Mouse (Mus musculus): Measurements from ENCODE around the gene Ypel4. TPM values are rescaled to one million over a fixed set of nuclear protein-coding genes. Genes with fewer than 3 reads are reported as not detected.
A peak's percentile ranks its signal among the peaks of the same experiment; 100 is the strongest.

Gene Ypel4
- polyA plus RNA-seq, 1 experiment from 2014 or later = 13.8 TPM

DNA sequence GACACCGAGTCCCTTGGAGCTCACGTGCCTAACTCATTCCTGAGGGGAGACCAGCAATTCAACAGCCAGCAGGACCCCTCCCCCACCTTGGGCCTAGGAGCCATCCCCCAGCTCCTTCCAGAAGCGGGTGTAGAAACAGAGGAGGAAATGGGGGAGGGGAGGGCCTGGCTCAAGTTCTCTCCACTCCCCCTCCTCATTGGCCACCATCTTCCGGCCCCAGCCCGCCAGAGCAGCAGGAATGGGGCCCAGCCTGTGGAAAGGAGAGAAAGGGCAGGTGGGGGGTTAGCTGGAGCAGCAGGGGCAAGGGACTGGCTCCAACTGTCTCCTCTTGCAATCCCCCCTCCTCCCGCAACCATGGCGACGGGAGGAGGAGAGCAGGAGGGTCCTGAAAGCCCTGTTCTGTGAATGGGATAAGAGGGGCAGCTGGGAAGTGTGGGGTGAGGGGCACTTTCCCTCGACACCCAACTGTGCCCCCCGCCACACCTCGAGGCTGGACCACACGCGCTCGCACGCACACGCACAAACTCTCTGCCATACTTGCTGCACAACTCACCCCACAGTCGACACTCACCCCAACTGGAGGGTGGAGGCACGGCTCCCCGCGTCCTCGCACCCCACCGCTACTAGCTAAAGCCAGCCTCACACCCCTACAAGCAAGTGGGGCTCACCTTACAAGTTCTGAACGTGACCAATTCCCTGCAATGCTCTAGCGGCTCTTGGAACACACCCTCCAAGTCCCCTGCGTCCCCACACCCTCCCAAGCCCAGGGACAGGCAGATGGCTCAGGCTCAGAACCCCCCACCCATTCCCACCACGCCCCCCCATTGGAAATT is 8.8 kb downstream of the Ypel4 start:
- H3K9me3 ChIP-seq (replicated peaks; ENCODE audit: control insufficient read depth, low read length) = no peaks in the 10 kb centered on the region
- peak overlapping the region; percentile 73 for H3K4me3 ChIP-seq (ENCODE audit: low read depth, low read length)
- peak; percentile 70 for ATAC-seq (replicated peaks; ENCODE audit: insufficient number of reproducible peaks, low FRiP score, low TSS enrichment)
- H3K27me3 ChIP-seq (ENCODE audit: control insufficient read depth, insufficient read depth, low read length) = no peaks in the 10 kb centered on the region
- H3K27ac ChIP-seq (ENCODE audit: low read depth, low read length) = peak overlapping the region; percentile 96
- H3K9ac ChIP-seq (ENCODE audit: low read depth, low read length) = peak overlapping the region; percentile 97
- peaks cover 51% of the 10 kb centered on the region for H3K4me1 ChIP-seq (ENCODE audit: control insufficient read depth, insufficient read depth, low read length)
- no peaks in the 10 kb centered on the region; the same call in 1 of the 2 replicates for H3K36me3 ChIP-seq (ENCODE audit: control insufficient read depth, insufficient read depth, low read length)
- WGBS (ENCODE audit: insufficient replicate concordance) = under 1% methylated on average over 25 of the region's 26 CpGs
- H3K4me2 ChIP-seq = peak overlapping the region; percentile 93

DNA sequence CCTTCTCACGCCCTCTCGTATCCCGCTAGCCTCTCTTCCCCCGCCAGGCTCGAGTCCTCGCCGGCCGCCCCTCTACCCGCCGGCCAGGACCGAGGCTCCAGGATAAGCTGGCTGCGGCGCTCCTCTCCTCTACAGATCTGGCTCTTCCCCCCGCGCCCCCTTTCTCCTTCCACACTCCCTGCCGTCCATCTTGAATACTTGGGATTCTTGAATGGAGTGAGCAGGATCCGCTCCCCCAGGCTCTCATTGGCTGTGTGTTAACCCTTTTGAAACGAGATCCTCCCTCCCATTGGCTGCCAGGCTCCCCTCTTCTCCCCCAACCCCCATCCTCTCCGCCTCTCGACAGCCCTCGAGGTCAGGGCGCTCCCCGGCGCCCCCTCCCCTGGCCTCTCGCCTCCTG is 9.7 kb downstream of the Ypel4 start, which contains the start of gene Gm19426:
Gene Gm19426 (minus strand): TSS at position 95 of the 400 bp plus-strand sequence.
- Histone ChIP-seq H3K36me3 (ENCODE audit: control insufficient read depth, insufficient read depth, low read length) (no peaks in the 10 kb centered on the region; the same call in 1 of the 2 replicates), H3K4me2 (peak within 1 kb of the TSS; percentile 93), H3K9me3 (replicated peaks; ENCODE audit: control insufficient read depth, low read length) (no peaks in the 10 kb centered on the region), H3K27ac (ENCODE audit: low read depth, low read length) (peak within 1 kb of the TSS; percentile 96), H3K4me1 (ENCODE audit: control insufficient read depth, insufficient read depth, low read length) (peaks cover 44% of the 10 kb centered on the region), H3K27me3 (ENCODE audit: control insufficient read depth, insufficient read depth, low read length) (no peaks in the 10 kb centered on the region), H3K9ac (ENCODE audit: low read depth, low read length) (peak within 1 kb of the TSS; percentile 97), H3K4me3 (ENCODE audit: low read depth, low read length) (peak within 1 kb of the TSS; percentile 73)
- WGBS (ENCODE audit: insufficient replicate concordance) = 2% methylated on average over 25 of the region's 25 CpGs
- peak; percentile 86 for ATAC-seq (replicated peaks; ENCODE audit: insufficient number of reproducible peaks, low FRiP score, low TSS enrichment)

DNA sequence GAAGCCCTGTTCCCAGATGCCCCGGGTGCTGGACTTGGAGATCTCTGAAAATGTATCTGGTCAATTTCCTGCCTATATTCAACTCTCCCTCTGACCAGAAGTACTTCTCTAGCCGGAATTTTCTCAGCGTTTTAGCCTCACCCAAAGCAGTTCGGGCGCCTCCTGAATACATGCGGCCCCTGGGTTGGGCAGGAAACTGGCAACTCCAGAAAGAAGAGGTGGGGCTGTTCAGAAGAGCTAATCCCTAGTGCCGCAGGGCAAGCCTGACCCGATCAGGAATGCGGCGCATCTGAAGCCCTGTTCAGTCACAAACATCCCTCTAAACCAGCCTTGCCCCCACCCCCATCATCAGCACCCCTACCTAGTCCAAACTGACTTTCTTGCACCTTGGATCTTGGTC is 10.3 kb downstream of the Ypel4 start:
- Histone ChIP-seq H3K4me3 (ENCODE audit: low read depth, low read length) (peak overlapping the region; percentile 73), H3K9ac (ENCODE audit: low read depth, low read length) (peak overlapping the region; percentile 97), H3K27me3 (ENCODE audit: control insufficient read depth, insufficient read depth, low read length) (no peaks in the 10 kb centered on the region), H3K9me3 (replicated peaks; ENCODE audit: control insufficient read depth, low read length) (no peaks in the 10 kb centered on the region), H3K27ac (ENCODE audit: low read depth, low read length) (peak overlapping the region; percentile 96), H3K4me2 (peak overlapping the region; percentile 93), H3K4me1 (ENCODE audit: control insufficient read depth, insufficient read depth, low read length) (peaks cover 38% of the 10 kb centered on the region), H3K36me3 (ENCODE audit: control insufficient read depth, insufficient read depth, low read length) (no peaks in the 10 kb centered on the region; the same call in 1 of the 2 replicates)
- WGBS (ENCODE audit: insufficient replicate concordance) = under 1% methylated on average over 10 of the region's 10 CpGs
- ATAC-seq (replicated peaks; ENCODE audit: insufficient number of reproducible peaks, low FRiP score, low TSS enrichment) = peak; percentile 32; the same call in 1 of the 2 replicates

DNA sequence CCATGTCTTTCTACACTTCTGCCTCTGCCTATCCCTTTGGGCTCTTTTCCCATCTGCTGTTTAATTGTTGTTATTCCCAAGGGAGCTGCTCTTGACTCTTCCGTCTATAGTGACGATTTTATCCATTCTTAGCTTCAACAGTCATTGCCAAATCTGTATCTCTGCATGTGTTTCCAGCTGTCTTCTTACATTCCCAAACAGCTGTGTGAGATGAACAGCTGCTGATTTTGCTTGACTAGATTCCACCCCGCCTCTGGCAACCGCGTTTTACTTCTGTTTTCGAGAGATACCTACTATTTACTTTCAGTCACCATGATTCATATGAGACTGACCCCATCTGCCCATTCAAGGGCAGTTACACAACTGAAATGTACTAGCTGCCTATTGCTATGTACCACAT is 16.3 kb downstream of the Ypel4 start:
- no peak overlapping the region for H3K4me3 ChIP-seq (ENCODE audit: low read depth, low read length)
- no peaks in the 10 kb centered on the region; the same call in 1 of the 2 replicates for H3K4me1 ChIP-seq (ENCODE audit: control insufficient read depth, insufficient read depth, low read length)
- H3K4me2 ChIP-seq = no peak overlapping the region
- no peaks in the 10 kb centered on the region for H3K36me3 ChIP-seq (ENCODE audit: control insufficient read depth, insufficient read depth, low read length)
- H3K27ac ChIP-seq (ENCODE audit: low read depth, low read length) = no peak overlapping the region
- ATAC-seq (replicated peaks; ENCODE audit: insufficient number of reproducible peaks, low FRiP score, low TSS enrichment) = no peak
- H3K27me3 ChIP-seq (ENCODE audit: control insufficient read depth, insufficient read depth, low read length) = no peaks in the 10 kb centered on the region
- 69% methylated on average over 6 of the region's 6 CpGs for WGBS (ENCODE audit: insufficient replicate concordance)
- no peak overlapping the region for H3K9ac ChIP-seq (ENCODE audit: low read depth, low read length)
- no peaks in the 10 kb centered on the region for H3K9me3 ChIP-seq (replicated peaks; ENCODE audit: control insufficient read depth, low read length)

DNA sequence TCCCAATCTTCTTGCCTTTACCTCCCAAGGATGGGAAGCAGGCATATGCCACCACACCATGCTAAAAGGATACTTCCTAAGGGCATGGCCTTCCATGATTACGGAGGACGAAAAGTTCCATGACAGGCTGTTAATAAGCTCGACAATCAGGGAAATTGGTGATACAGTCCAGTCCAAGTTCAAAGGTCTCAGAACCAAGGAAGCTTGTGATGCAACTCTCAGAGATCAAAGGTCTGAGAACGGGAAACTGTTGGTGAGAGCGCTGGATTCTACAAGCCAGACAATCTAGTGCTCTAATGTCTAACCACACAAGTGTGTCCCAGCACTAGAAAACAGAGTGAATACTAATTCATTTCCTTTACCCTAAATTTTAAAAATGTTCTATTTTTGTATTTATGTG is 22.4 kb downstream of the Ypel4 start:
- no peak overlapping the region for H3K27ac ChIP-seq (ENCODE audit: low read depth, low read length)
- no peaks in the 10 kb centered on the region for H3K9me3 ChIP-seq (replicated peaks; ENCODE audit: control insufficient read depth, low read length)
- H3K4me3 ChIP-seq (ENCODE audit: low read depth, low read length) = no peak overlapping the region
- no peaks in the 10 kb centered on the region for H3K36me3 ChIP-seq (ENCODE audit: control insufficient read depth, insufficient read depth, low read length)
- H3K4me1 ChIP-seq (ENCODE audit: control insufficient read depth, insufficient read depth, low read length) = no peaks in the 10 kb centered on the region
- WGBS (ENCODE audit: insufficient replicate concordance) = 68% methylated on average over 5 of the region's 5 CpGs
- H3K27me3 ChIP-seq (ENCODE audit: control insufficient read depth, insufficient read depth, low read length) = no peaks in the 10 kb centered on the region
- no peak overlapping the region for H3K9ac ChIP-seq (ENCODE audit: low read depth, low read length)
- no peak for ATAC-seq (replicated peaks; ENCODE audit: insufficient number of reproducible peaks, low FRiP score, low TSS enrichment)
- H3K4me2 ChIP-seq = no peak overlapping the region

DNA sequence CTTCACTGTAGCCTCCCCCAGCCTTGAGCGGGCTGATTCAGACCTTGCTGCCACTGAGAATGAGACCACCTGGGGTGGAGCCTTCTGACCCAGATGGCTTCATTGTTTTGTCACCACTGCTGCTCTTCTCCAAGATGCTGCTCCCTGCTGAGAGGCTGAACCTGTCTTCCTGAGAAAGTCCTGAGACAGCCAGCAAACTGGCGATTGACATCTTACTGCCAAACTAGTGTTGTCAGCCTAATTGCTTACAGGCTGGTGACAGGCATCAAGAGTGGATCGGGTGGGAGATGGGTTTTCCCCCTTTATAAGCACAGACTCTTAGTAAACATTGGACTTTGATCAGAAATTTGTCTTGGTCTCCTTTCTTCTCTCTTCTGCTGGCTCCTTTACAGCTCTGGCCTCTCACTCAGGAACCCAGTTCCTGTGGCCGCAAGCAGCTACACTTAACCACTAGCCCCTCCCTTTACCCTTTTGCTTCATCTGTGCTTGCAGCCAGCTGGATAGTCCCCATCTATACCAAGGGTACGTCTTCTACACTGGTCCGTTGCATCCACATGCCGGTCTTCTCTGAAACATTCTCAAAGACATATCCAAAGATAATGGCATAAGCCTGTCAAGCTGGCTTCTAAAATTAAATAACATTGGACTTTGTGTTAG is 23.3 kb downstream of the Ypel4 start:
- Histone ChIP-seq H3K27ac (ENCODE audit: low read depth, low read length) (no peak overlapping the region), H3K4me1 (ENCODE audit: control insufficient read depth, insufficient read depth, low read length) (no peaks in the 10 kb centered on the region), H3K36me3 (ENCODE audit: control insufficient read depth, insufficient read depth, low read length) (no peaks in the 10 kb centered on the region), H3K9ac (ENCODE audit: low read depth, low read length) (no peak overlapping the region), H3K4me3 (ENCODE audit: low read depth, low read length) (no peak overlapping the region), H3K27me3 (ENCODE audit: control insufficient read depth, insufficient read depth, low read length) (no peaks in the 10 kb centered on the region), H3K4me2 (no peak overlapping the region), H3K9me3 (replicated peaks; ENCODE audit: control insufficient read depth, low read length) (no peaks in the 10 kb centered on the region)
- ATAC-seq (replicated peaks; ENCODE audit: insufficient number of reproducible peaks, low FRiP score, low TSS enrichment) = no peak
- WGBS (ENCODE audit: insufficient replicate concordance) = 52% methylated on average over 7 of the region's 7 CpGs

DNA sequence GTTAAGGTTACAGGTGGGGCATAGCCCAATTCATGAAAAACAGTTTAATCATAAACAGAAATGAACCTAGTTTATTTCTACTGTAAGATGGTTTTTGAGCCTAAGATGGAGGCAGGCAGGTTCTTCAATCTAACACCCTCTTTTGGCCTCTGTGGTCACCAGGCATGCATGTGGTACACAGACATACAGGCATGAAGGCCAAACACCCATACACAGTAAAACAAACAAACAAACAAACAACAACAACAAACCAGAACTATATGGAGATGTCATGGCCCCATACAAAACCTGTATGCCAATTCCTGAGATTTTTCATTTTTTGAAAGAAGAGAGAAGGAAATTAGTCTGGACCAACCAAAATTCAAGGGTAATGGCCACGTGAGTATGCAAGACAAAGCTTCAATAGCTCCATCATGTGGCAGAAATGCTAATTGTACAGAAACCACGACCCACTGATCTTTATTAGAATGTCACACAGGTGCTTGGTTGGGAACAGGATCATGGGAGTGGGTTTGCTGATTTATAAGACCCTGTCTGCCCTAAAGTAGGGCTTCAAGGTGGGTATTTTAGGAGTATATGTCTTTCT is 24.8 kb downstream of the Ypel4 start:
- H3K27ac ChIP-seq (ENCODE audit: low read depth, low read length) = no peak overlapping the region
- no peaks in the 10 kb centered on the region for H3K27me3 ChIP-seq (ENCODE audit: control insufficient read depth, insufficient read depth, low read length)
- 2% methylated on average over 2 of the region's 2 CpGs for WGBS (ENCODE audit: insufficient replicate concordance)
- ATAC-seq (replicated peaks; ENCODE audit: insufficient number of reproducible peaks, low FRiP score, low TSS enrichment) = no peak
- no peak overlapping the region for H3K4me2 ChIP-seq
- no peaks in the 10 kb centered on the region for H3K4me1 ChIP-seq (ENCODE audit: control insufficient read depth, insufficient read depth, low read length)
- H3K36me3 ChIP-seq (ENCODE audit: control insufficient read depth, insufficient read depth, low read length) = no peaks in the 10 kb centered on the region
- H3K9me3 ChIP-seq (replicated peaks; ENCODE audit: control insufficient read depth, low read length) = no peaks in the 10 kb centered on the region
- no peak overlapping the region for H3K9ac ChIP-seq (ENCODE audit: low read depth, low read length)
- H3K4me3 ChIP-seq (ENCODE audit: low read depth, low read length) = no peak overlapping the region

DNA sequence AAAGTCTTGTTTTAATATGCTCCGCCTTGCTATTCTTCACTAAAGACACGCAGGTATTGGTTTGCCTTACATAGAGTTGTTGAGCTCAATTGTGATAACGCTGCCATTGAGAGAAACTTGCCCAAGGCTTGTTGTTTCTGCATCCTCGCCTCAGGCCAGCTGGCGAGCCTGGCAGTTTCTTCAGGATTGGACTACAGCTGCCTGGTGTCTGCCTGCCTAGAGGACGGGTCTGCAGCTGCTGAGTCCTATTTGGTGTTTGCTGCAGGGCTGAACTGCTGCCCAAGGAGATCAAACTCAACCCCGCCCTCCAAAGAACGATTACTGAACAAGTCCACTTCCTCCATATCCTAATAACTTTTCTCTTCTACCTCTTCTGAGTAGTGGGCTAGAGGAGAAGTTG is 26.9 kb downstream of the Ypel4 start:
- ATAC-seq (replicated peaks; ENCODE audit: insufficient number of reproducible peaks, low FRiP score, low TSS enrichment) = no peak
- WGBS (ENCODE audit: insufficient replicate concordance) = 60% methylated on average over 8 of the region's 8 CpGs
- H3K4me1 ChIP-seq (ENCODE audit: control insufficient read depth, insufficient read depth, low read length) = no peaks in the 10 kb centered on the region
- no peaks in the 10 kb centered on the region for H3K27me3 ChIP-seq (ENCODE audit: control insufficient read depth, insufficient read depth, low read length)
- H3K36me3 ChIP-seq (ENCODE audit: control insufficient read depth, insufficient read depth, low read length) = no peaks in the 10 kb centered on the region
- no peak overlapping the region for H3K9ac ChIP-seq (ENCODE audit: low read depth, low read length)
- H3K4me3 ChIP-seq (ENCODE audit: low read depth, low read length) = no peak overlapping the region
- no peak overlapping the region for H3K27ac ChIP-seq (ENCODE audit: low read depth, low read length)
- H3K9me3 ChIP-seq (replicated peaks; ENCODE audit: control insufficient read depth, low read length) = no peaks in the 10 kb centered on the region
- no peak overlapping the region for H3K4me2 ChIP-seq
